Mouse (Mus musculus) kidney, postnatal 0 days (tissue): ENCODE data around the gene Mxd4. TPM values are rescaled to one million over a fixed set of nuclear protein-coding genes. Genes with fewer than 3 reads are reported as not detected.

Source experiments
- ATAC-seq: fragments of 200-750 bp; cut with Nextera tagmentation; replicated peaks from 2 replicates; pipeline ENCODE4 v1.8.0; 2017; ENCODE audit warnings: low read depth, moderate number of reproducible peaks, moderate TSS enrichment, moderate library complexity; ENCODE audit not compliant: low FRiP score
- DNase-seq: peaks from one replicate; pipeline ENCODE4 v3.0.0-alpha.2; 2016; ENCODE audit warnings: low spot score
- H3K27ac ChIP-seq: fragments of 300-500 bp; sonication (generic); 2 replicates; pipeline ENCODE4 v1.5.1; 2014; ENCODE audit warnings: mild to moderate bottlenecking
- H3K27me3 ChIP-seq: fragments of 300-500 bp; sonication (generic); 2 replicates; pipeline ENCODE4 v1.6.1; 2014; ENCODE audit warnings: low read length, mixed read lengths; ENCODE audit not compliant: insufficient read depth
- H3K36me3 ChIP-seq: fragments of 300-500 bp; sonication (generic); 2 replicates; pipeline ENCODE4 v1.6.1; 2014; ENCODE audit warnings: low read length, mixed read lengths; ENCODE audit not compliant: insufficient read depth
- H3K4me1 ChIP-seq: fragments of 300-500 bp; sonication (generic); replicated peaks from 2 replicates; pipeline ENCODE4 v1.6.1; 2014; ENCODE audit warnings: antibody characterized with exemption, low read length, mixed read lengths; ENCODE audit not compliant: insufficient read depth
- H3K4me2 ChIP-seq: fragments of 300-500 bp; sonication (generic); 2 replicates; pipeline ENCODE4 v1.6.1; 2014; ENCODE audit warnings: mild to moderate bottlenecking, low read length, moderate library complexity, mixed read lengths
- H3K4me3 ChIP-seq: fragments of 300-500 bp; sonication (generic); replicated peaks from 2 replicates; pipeline ENCODE4 v1.5.1; 2014; ENCODE audit warnings: low read depth, low read length
- H3K9ac ChIP-seq: fragments of 300-500 bp; sonication (generic); 2 replicates; pipeline ENCODE4 v1.6.1; 2014; ENCODE audit warnings: low read depth, low read length
- H3K9me3 ChIP-seq: fragments of 300-500 bp; sonication (generic); replicated peaks from 2 replicates; pipeline ENCODE4 v1.6.1; 2016; ENCODE audit warnings: low read length, inconsistent platforms, mixed read lengths
- CTCF ChIP-seq: IDR thresholded peaks from 2 replicates; pipeline ENCODE4 v1.5.1; 2016; ENCODE audit warnings: antibody characterized with exemption, low read depth, mild to moderate bottlenecking, moderate library complexity
- WGBS: fragments of 180-500 bp; shearing (Covaris S2); extraction: QIAGEN DNeasy Blood & Tissue Kit; methylation state at CpG from one replicate; pipeline ENCODE4 v1.1.7; 2014; 5-methylcytosine and 5-hydroxymethylcytosine counted together
- polyA plus RNA-seq: library from polyadenylated mRNA; unstranded; fragments of >200 nt; fragmentation: Nextera tagmentation; extraction: Ambion mirVana; gene quantifications from 2 replicates; pipeline ENCODE4 v1.2.1, GENCODE M21; 2015

Mxd4 gene
- 34.6 and 35.7 TPM in 2 replicates for polyA plus RNA-seq

DNA sequence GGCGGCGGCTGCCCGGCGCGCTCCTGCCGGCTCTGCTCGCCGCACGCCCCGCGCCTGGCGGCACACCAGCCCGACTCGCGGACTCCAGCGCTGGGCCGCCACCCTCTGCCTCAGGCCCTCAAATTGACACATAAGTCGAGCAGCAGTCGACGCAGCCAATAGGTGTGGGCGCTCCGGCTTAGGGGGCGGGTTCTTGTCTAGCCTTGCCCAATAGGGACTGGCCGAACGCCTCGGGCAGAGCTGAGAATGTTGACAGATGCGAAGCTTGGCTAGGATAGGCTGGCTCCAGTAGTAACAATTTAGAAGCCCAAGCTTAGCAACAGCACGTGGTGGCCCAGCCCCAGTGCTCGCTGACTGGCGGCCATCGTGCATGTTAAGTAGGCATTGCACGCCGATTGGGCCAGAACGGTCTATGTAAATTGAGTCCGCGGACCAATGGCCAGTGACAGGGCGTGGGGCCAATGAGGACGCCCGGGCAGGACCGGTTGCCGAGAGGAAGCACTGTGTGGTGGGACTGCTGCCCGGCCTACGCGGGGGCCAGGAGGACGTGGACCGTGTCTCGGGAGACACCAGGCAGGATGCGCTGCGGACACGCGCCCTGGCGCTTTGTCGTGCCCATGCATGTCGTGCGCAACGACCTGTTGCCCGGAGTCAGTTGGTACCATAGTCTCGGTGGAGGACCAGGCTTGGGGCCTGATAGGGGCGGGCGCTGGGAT, at the start of gene Mxd4:
Gene Mxd4 (minus strand): TSS at position 120 of the 716 bp plus-strand sequence.
- H3K36me3 ChIP-seq = no peaks in the 10 kb centered on the region
- H3K4me1 ChIP-seq = peaks cover 24% of the 10 kb centered on the region
- peak within 1 kb of the TSS; percentile 96 for H3K9ac ChIP-seq
- no peaks in the 10 kb centered on the region for H3K9me3 ChIP-seq
- ATAC-seq = peak; percentile 98
- peak within 1 kb of the TSS; percentile 98 for H3K27ac ChIP-seq
- no peak for TF ChIP-seq CTCF
- DNase-seq = peak; percentile 100
- peak within 1 kb of the TSS; percentile 90 for H3K4me2 ChIP-seq
- WGBS = under 1% methylated on average over 60 of the region's 60 CpGs
- no peaks in the 10 kb centered on the region for H3K27me3 ChIP-seq
- H3K4me3 ChIP-seq = peak within 1 kb of the TSS; percentile 97

DNA sequence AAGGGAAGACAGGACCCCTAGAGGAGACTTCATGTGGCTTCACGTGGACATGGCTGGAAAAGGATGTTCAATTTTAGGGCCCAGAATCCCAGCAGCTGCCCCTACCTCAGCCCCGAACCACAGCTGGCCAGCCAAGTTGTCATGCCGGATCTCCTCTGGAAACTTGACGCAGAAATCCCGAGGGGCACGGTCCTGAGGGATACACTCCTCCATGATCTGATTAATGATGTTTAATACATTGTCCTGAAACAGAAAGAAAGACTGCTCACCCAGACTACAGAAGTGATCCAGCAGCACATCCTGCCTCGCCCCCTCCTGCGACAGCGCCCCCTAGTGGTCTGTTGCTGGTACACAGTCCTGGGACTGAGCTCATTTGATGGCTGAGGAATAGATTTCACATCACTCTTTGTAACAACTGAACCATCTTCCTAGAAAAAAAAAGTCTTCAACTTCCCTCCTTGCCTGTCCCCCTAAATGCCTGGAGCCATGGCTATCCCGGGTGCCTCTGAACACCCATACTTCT, 48.4 kb upstream of the Mxd4 start:
- H3K27me3 ChIP-seq = no peaks in the 10 kb centered on the region
- no peaks in the 10 kb centered on the region for H3K9me3 ChIP-seq
- DNase-seq (peak; percentile 52), ATAC-seq (no peak)
- no peak overlapping the region for H3K27ac ChIP-seq
- TF ChIP-seq CTCF = peak; percentile 81
- no peaks in the 10 kb centered on the region for H3K36me3 ChIP-seq
- H3K4me1 ChIP-seq = no peaks in the 10 kb centered on the region
- 60% methylated on average over 10 of the region's 10 CpGs for whole genome bisulfite sequencing
- H3K9ac ChIP-seq = no peak overlapping the region
- H3K4me2 ChIP-seq = no peak overlapping the region
- no peak overlapping the region for H3K4me3 ChIP-seq

DNA sequence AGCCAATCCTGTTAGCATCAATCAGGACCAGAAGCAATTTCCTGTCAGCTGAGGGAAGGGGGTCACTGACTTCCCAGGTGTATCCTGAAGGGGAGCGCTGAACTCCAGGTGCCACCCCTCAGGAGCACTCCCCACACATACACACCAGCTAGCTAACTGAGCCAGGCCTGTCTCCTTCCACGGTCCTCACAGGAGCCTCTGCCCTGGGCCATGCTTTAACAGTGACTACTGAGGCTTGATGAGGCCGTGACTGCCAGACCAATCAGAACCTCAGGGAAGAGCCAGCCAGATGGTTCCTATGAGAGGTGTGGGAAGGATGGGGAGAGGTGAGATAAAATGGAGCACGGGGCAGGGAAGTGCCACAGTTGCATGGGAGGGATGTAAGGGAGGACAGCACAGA, 47.5 kb upstream of the Mxd4 start:
- DNase-seq (no peak), ATAC-seq (no peak)
- no peaks in the 10 kb centered on the region for H3K4me1 ChIP-seq
- H3K9ac ChIP-seq = no peak overlapping the region
- H3K9me3 ChIP-seq = no peaks in the 10 kb centered on the region
- no peak overlapping the region for H3K27ac ChIP-seq
- no peak for TF ChIP-seq CTCF
- H3K4me2 ChIP-seq = no peak overlapping the region
- H3K27me3 ChIP-seq = no peaks in the 10 kb centered on the region
- WGBS = 46% methylated on average over 4 of the region's 4 CpGs
- H3K4me3 ChIP-seq = no peak overlapping the region
- H3K36me3 ChIP-seq = no peaks in the 10 kb centered on the region

DNA sequence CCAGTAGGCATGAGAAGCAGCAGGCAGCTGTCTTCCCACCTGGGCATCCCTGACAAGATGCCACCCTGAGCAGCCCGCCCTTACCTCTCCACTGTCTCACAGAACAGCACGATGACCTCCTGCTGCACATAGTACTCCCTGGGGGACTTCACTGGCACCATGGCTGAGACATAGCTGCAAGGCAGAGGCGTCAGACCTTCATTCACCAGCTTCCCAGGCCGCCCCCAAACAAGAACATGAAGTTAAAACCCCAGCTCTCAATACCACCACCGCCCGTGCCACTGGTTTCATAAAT, 45.6 kb upstream of the Mxd4 start:
- Histone ChIP-seq H3K9ac (no peak overlapping the region), H3K4me3 (no peak overlapping the region), H3K27me3 (no peaks in the 10 kb centered on the region), H3K4me1 (no peaks in the 10 kb centered on the region), H3K36me3 (no peaks in the 10 kb centered on the region), H3K9me3 (no peaks in the 10 kb centered on the region), H3K27ac (no peak overlapping the region), H3K4me2 (no peak overlapping the region)
- TF ChIP-seq CTCF = no peak
- 85% methylated on average over 6 of the region's 6 CpGs for WGBS
- ATAC-seq (no peak), DNase-seq (no peak)

DNA sequence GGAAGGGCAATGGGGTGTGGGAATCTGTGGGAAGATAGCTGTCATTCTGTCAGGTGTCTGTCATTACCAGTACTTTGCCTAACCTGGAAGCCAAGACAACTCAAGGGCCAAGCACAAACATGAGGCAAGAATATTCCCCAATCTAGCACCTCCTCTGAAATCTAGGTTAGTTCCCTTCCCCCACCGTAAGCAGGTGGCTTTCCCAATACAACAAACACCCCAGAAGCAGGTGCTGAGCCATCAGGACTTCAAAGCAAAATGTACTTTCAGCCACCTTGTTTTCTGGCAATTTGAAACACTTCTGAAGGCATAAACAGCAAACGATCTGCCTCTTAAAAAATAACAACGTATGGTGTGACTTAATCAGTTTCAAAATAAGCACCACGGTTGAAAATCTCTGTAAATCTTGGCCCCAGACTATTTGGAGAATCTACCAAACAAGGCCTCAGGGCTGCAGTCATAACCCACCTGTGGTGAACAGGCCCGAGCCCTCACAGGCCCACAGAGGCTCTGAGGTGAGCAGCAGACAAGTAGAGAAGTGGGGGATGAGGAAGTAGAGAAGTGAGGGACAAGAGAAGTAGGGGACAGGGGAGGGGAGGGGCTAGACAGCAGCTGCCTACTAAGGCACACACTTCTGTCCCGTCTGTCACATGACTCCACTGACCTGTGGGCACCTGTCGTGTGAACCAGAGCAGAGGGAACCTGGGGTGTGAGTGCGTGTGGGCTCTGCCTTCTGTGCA, 45.1 kb upstream of the Mxd4 start:
- no peak for ATAC-seq
- no peak for DNase-seq
- no peak overlapping the region for H3K27ac ChIP-seq
- no peak overlapping the region for H3K9ac ChIP-seq
- H3K4me1 ChIP-seq = no peaks in the 10 kb centered on the region
- no peaks in the 10 kb centered on the region for H3K27me3 ChIP-seq
- no peaks in the 10 kb centered on the region for H3K9me3 ChIP-seq
- H3K4me2 ChIP-seq = no peak overlapping the region
- no peak overlapping the region for H3K4me3 ChIP-seq
- TF ChIP-seq CTCF = no peak
- no peaks in the 10 kb centered on the region for H3K36me3 ChIP-seq
- 66% methylated on average over 8 of the region's 8 CpGs for WGBS

DNA sequence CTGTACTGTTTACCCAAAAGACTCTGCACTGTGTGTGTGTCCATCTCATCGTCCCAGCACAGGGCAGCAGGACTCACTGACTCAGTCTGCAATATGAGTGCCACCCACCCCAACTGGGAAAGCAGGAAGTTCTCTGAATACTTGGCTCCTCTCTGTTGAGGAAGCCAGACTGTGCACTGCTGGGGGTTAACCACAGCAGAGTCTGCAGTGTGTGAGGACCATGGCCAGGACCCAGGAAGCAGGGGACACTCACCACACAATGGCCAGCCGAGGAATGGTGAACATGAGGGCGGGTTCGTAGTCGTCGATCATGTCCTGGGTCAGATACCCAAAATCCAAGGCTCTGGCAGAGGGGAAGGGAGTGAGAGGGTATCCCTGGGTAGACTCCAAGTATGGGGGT, 44.4 kb upstream of the Mxd4 start:
- no peak for DNase-seq

More for the DNA sequence above, 44.4 kb upstream of the Mxd4 start:
- Histone ChIP-seq H3K27ac (no peak overlapping the region), H3K9ac (no peak overlapping the region), H3K9me3 (no peaks in the 10 kb centered on the region), H3K27me3 (no peaks in the 10 kb centered on the region), H3K4me1 (no peaks in the 10 kb centered on the region), H3K4me2 (no peak overlapping the region), H3K4me3 (no peak overlapping the region), H3K36me3 (no peaks in the 10 kb centered on the region)
- WGBS = 82% methylated on average over 6 of the region's 6 CpGs
- ATAC-seq = no peak
- no peak for TF ChIP-seq CTCF
